ENCODE assay signal across 9 mouse cellular contexts in genomic region chr5:114625590-114625989, GRCm38 (mm10). TPM values are rescaled to one million over a fixed set of nuclear protein-coding genes. Genes with fewer than 3 reads are reported as not detected.
A peak's percentile ranks its signal among the peaks of the same experiment; 100 is the strongest.
DNase-seq lines count a peak whose midpoint lies in the region; ATAC-seq and TF ChIP-seq lines count a peak whose summit lies in the region.
"Had no signal": no experiment of that assay in that cellular context is flagged by ENCODE, and none has a peak within 500 bp of the region (broad histone marks: within the 10 kb centered on the region; RNA-seq: fewer than 3 reads in every experiment).

No protein-coding gene starts in this region.

- no peak overlapping the region for H3K4me3 ChIP-seq in gastrocnemius, adult 2 months
- H3K4me3 ChIP-seq in neural tube, embryonic 11.5 days (ENCODE audit: low read depth, low read length): no peak overlapping the region
- H3K4me3 ChIP-seq: embryonic facial prominence, embryonic 12.5 days had no signal

- H3K4me1 ChIP-seq in neural tube, embryonic 11.5 days (ENCODE audit: control insufficient read depth, insufficient read depth, low read length): no peaks in the 10 kb centered on the region
- H3K4me1 ChIP-seq: embryonic facial prominence, embryonic 12.5 days had no signal

- ATAC-seq in common myeloid progenitor, adult 5-6 weeks (replicated peaks; ENCODE audit: low read depth, poor library complexity, severe bottlenecking): peak; percentile 61; the same call in 1 of the 2 replicates
- ATAC-seq in neural tube, embryonic 11.5 days (ENCODE audit: insufficient read depth, low FRiP score, low TSS enrichment): no peak

- peak; percentile 70 for TF ChIP-seq CTCF in gastrocnemius, adult 2 months (IDR thresholded peaks at IDR 0.05)

- no peaks in the 10 kb centered on the region for H3K9me3 ChIP-seq in neural tube, embryonic 11.5 days (ENCODE audit: control insufficient read depth, low read length)
- H3K9me3 ChIP-seq: embryonic facial prominence, embryonic 12.5 days had no signal

- no peak overlapping the region for H3K4me2 ChIP-seq in neural tube, embryonic 11.5 days (ENCODE audit: low read depth)
- H3K4me2 ChIP-seq: embryonic facial prominence, embryonic 12.5 days had no signal

- H3K27ac ChIP-seq in gastrocnemius, adult 2 months: no peak overlapping the region
- no peak overlapping the region for H3K27ac ChIP-seq in neural tube, embryonic 11.5 days (ENCODE audit: low read depth, low read length)
- H3K27ac ChIP-seq: embryonic facial prominence, embryonic 12.5 days had no signal

- DNase-seq in gastrocnemius, adult 2 months: peak; percentile 68
- DNase-seq in gastrocnemius, postnatal 25 days: no peak
- peak; percentile 53 for DNase-seq in urinary bladder, postnatal 14 days (ENCODE audit: low spot score)
- DNase-seq in urinary bladder, postnatal 10 days (ENCODE audit: low spot score): no peak
- peak; percentile 76 to 77 for DNase-seq in layer of hippocampus, postnatal 10 days (ENCODE audit: low spot score in 2 of 2)
- peak; percentile 69 for DNase-seq in neural tube, embryonic 11.5 days (ENCODE audit: low spot score)
- DNase-seq in thymus, postnatal 4 days: peak; percentile 89

- no peaks in the 10 kb centered on the region for H3K27me3 ChIP-seq in neural tube, embryonic 11.5 days (ENCODE audit: control insufficient read depth, insufficient read depth, low read length)
- H3K27me3 ChIP-seq: embryonic facial prominence, embryonic 12.5 days had no signal

- no peaks in the 10 kb centered on the region for H3K36me3 ChIP-seq in neural tube, embryonic 11.5 days (ENCODE audit: control insufficient read depth, insufficient read depth, low read length)
- H3K36me3 ChIP-seq: embryonic facial prominence, embryonic 12.5 days had no signal

- intact Hi-C loops in gastrocnemius, adult 2 months (cut with DNase I): no loop called here

- WGBS in neural tube, embryonic 11.5 days: 24% methylated on average over 3 of the region's 3 CpGs

- H3K9ac ChIP-seq in neural tube, embryonic 11.5 days (ENCODE audit: low read length): no peak overlapping the region
- H3K9ac ChIP-seq: embryonic facial prominence, embryonic 12.5 days had no signal

RNA-seq across cellular contexts. Expression of gene Trpv4, which starts 32.6 kb away (rescaled TPM):
- 1 to 10 TPM; 1.9 to 2.0 TPM for total RNA-seq in gastrocnemius, adult 2 months (2021)
- 1 to 10 TPM; 1.6 to 2.7 TPM for total RNA-seq in gastrocnemius, postnatal 25 days (2021)
- 0.19 and 1.1 TPM in 2 replicates for total RNA-seq in common myeloid progenitor, adult 5-6 weeks (2017)
- total RNA-seq in layer of hippocampus, postnatal 10 days (2021): 1 to 10 TPM; 1.0 to 2.4 TPM
- 0.32 and 0.81 TPM in 2 replicates for polyA plus RNA-seq in neural tube, embryonic 11.5 days (2014; fragmentation: Nextera tagmentation; extraction: Ambion mirVana)

RNA-seq across cellular contexts. Expression of gene Fam222a, which starts 57.8 kb away (rescaled TPM):
- 1 to 10 TPM in 1 of 2 experiments, under 1 TPM in 1; 0.18 to 1.1 TPM for total RNA-seq in gastrocnemius, adult 2 months (2021)
- under 1 TPM; 0.29 to 0.54 TPM for total RNA-seq in gastrocnemius, postnatal 25 days (2021)
- 0.18 TPM in 1 of 2 replicates, not detected in the other for total RNA-seq in common myeloid progenitor, adult 5-6 weeks (2017)
- 1 to 10 TPM; 5.0 to 5.7 TPM for total RNA-seq in layer of hippocampus, postnatal 10 days (2021)
- 5.0 and 7.5 TPM in 2 replicates for polyA plus RNA-seq in neural tube, embryonic 11.5 days (2014; fragmentation: Nextera tagmentation; extraction: Ambion mirVana)

Comparison
In these comparisons a context has a peak if more than half of its experiments do, and no peak if none do; other contexts are left out.
1. DNase-seq: peak in gastrocnemius, adult 2 months (single experiment), urinary bladder, postnatal 14 days (single experiment), layer of hippocampus, postnatal 10 days (2 of 2), neural tube, embryonic 11.5 days (single experiment) and thymus, postnatal 4 days (single experiment); none in gastrocnemius, postnatal 25 days (single experiment) and urinary bladder, postnatal 10 days (single experiment).